Mouse (Mus musculus): ENCODE data around the gene Jag1. TPM values are rescaled to one million over a fixed set of nuclear protein-coding genes. Genes with fewer than 3 reads are reported as not detected.

Gene Jag1
- polyA plus RNA-seq, 1 experiment: 2.9 TPM

- H3K4me3 ChIP-seq (ENCODE audit: insufficient read depth, low read length): no peak overlapping the region
- TF ChIP-seq CTCF (IDR thresholded peaks at IDR 0.05; ENCODE audit: extremely low read depth, insufficient read depth, low read length) (no peak), POLR2A (IDR thresholded peaks at IDR 0.05; ENCODE audit: extremely low read depth, insufficient read depth, low read length) (no peak)
- H3K4me1 ChIP-seq (ENCODE audit: control insufficient read depth, insufficient read depth, low read length): peaks cover 3% of the 10 kb centered on the region
- no peak overlapping the region for H3K27ac ChIP-seq (ENCODE audit: insufficient read depth, low read length)
Measured at GRCm38 (mm10) chr2:137073473-137074312, 42.8 kb downstream of the Jag1 start.

GRCm38 (mm10) chr2:137067479-137068110 lies 48.8 kb downstream of the Jag1 start:
- H3K4me1 ChIP-seq (ENCODE audit: control insufficient read depth, insufficient read depth, low read length): no peaks in the 10 kb centered on the region
- H3K4me3 ChIP-seq (ENCODE audit: insufficient read depth, low read length): no peak overlapping the region
- no peak for TF ChIP-seq POLR2A (IDR thresholded peaks at IDR 0.05; ENCODE audit: extremely low read depth, insufficient read depth, low read length)
- TF ChIP-seq CTCF (IDR thresholded peaks at IDR 0.05; ENCODE audit: extremely low read depth, insufficient read depth, low read length): no peak
- no peak overlapping the region for H3K27ac ChIP-seq (ENCODE audit: insufficient read depth, low read length)

- Histone ChIP-seq H3K4me3 (ENCODE audit: insufficient read depth, low read length) (no peak overlapping the region), H3K4me1 (ENCODE audit: control insufficient read depth, insufficient read depth, low read length) (no peaks in the 10 kb centered on the region), H3K27ac (ENCODE audit: insufficient read depth, low read length) (no peak overlapping the region)
- TF ChIP-seq CTCF (IDR thresholded peaks at IDR 0.05; ENCODE audit: extremely low read depth, insufficient read depth, low read length): no peak
- no peak for TF ChIP-seq POLR2A (IDR thresholded peaks at IDR 0.05; ENCODE audit: extremely low read depth, insufficient read depth, low read length)
Measured at GRCm38 (mm10) chr2:137064513-137064912, 51.9 kb downstream of the Jag1 start.

GRCm38 (mm10) chr2:137063829-137064228 lies 52.6 kb downstream of the Jag1 start:
- TF ChIP-seq CTCF (IDR thresholded peaks at IDR 0.05; ENCODE audit: extremely low read depth, insufficient read depth, low read length) (no peak), POLR2A (IDR thresholded peaks at IDR 0.05; ENCODE audit: extremely low read depth, insufficient read depth, low read length) (no peak)
- H3K27ac ChIP-seq (ENCODE audit: insufficient read depth, low read length): no peak overlapping the region
- H3K4me1 ChIP-seq (ENCODE audit: control insufficient read depth, insufficient read depth, low read length): no peaks in the 10 kb centered on the region
- H3K4me3 ChIP-seq (ENCODE audit: insufficient read depth, low read length): no peak overlapping the region

GRCm38 (mm10) chr2:137049906-137050305 lies 66.5 kb downstream of the Jag1 start:
- Histone ChIP-seq H3K4me3 (ENCODE audit: insufficient read depth, low read length) (no peak overlapping the region), H3K4me1 (ENCODE audit: control insufficient read depth, insufficient read depth, low read length) (no peaks in the 10 kb centered on the region), H3K27ac (ENCODE audit: insufficient read depth, low read length) (no peak overlapping the region)
- no peak for TF ChIP-seq POLR2A (IDR thresholded peaks at IDR 0.05; ENCODE audit: extremely low read depth, insufficient read depth, low read length)
- TF ChIP-seq CTCF (IDR thresholded peaks at IDR 0.05; ENCODE audit: extremely low read depth, insufficient read depth, low read length): no peak

- TF ChIP-seq POLR2A (IDR thresholded peaks at IDR 0.05; ENCODE audit: extremely low read depth, insufficient read depth, low read length) (no peak), CTCF (IDR thresholded peaks at IDR 0.05; ENCODE audit: extremely low read depth, insufficient read depth, low read length) (no peak)
- H3K4me1 ChIP-seq (ENCODE audit: control insufficient read depth, insufficient read depth, low read length): no peaks in the 10 kb centered on the region
Measured at GRCm38 (mm10) chr2:137049367-137049766, 67.1 kb downstream of the Jag1 start.

GRCm38 (mm10) chr2:137044122-137044521 lies 72.3 kb downstream of the Jag1 start:
- no peak overlapping the region for H3K27ac ChIP-seq (ENCODE audit: insufficient read depth, low read length)
- no peak overlapping the region for H3K4me3 ChIP-seq (ENCODE audit: insufficient read depth, low read length)
- TF ChIP-seq CTCF (IDR thresholded peaks at IDR 0.05; ENCODE audit: extremely low read depth, insufficient read depth, low read length) (no peak), POLR2A (IDR thresholded peaks at IDR 0.05; ENCODE audit: extremely low read depth, insufficient read depth, low read length) (no peak)
- no peaks in the 10 kb centered on the region for H3K4me1 ChIP-seq (ENCODE audit: control insufficient read depth, insufficient read depth, low read length)

More at GRCm38 (mm10) chr2:137049367-137049766, 67.1 kb downstream of the Jag1 start:
- no peak overlapping the region for H3K27ac ChIP-seq (ENCODE audit: insufficient read depth, low read length)
- no peak overlapping the region for H3K4me3 ChIP-seq (ENCODE audit: insufficient read depth, low read length)

Other genes with a start within 250 kb of the Jag1 start
- gene AL731706.2, start 231.0 kb downstream of the Jag1 start, polyA plus RNA-seq (2012; rRNA removed): not detected in 2 replicates
- 3.5 and 4.0 TPM in 2 replicates for gene Slx4ip, start 225.4 kb downstream of the Jag1 start, polyA plus RNA-seq (2012; rRNA removed)
- gene AL731706.1, start 225.3 kb downstream of the Jag1 start, polyA plus RNA-seq (2012; rRNA removed): 33.2 and 37.6 TPM in 2 replicates
- gene Mkks, start 225.3 kb downstream of the Jag1 start, polyA plus RNA-seq (2012; rRNA removed): 11.9 and 12.3 TPM in 2 replicates